Mouse (Mus musculus) stomach, postnatal 0 days (tissue): ENCODE data around the gene Fen1.

Experiments used
- CTCF ChIP-seq: IDR thresholded peaks from 2 replicates; pipeline ENCODE4 v1.5.1; 2016; ENCODE audit warnings: antibody characterized with exemption, low read depth, mild to moderate bottlenecking, moderate library complexity
- EP300 ChIP-seq: optimal IDR thresholded peaks from 2 replicates; pipeline ENCODE3; 2016; ENCODE audit warnings: antibody characterized with exemption

DNA sequence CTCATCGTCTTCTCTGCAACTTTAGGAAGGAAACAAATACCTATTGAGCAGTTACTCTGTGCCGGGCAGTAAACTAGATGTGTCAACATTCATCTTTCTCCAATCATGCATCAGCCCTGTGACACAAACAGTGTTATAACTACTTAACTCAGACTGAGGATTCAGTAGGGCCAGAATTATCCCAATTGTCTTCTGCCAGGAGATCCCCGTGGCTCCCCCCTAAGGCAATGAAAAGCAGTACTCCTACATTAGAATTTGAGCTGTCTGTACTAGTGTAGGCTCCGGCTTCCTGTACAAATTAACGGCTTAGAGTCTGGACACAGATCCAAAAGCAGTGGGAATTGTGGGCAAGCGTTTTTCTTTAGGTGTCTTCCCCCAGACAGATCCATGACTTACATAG is 1.1 kb upstream of the Fen1 start:
- TF ChIP-seq CTCF (no peak; the same call in 1 of the 2 replicates), EP300 (no peak)
